Mouse (Mus musculus): ENCODE measurements around the gene Gm20388. TPM values are rescaled to one million over a fixed set of nuclear protein-coding genes. Genes with fewer than 3 reads are reported as not detected.
"Not testable (repeated sequence)": the region's sequence is repeated elsewhere in the genome, so short reads cannot be mapped to it uniquely, and the experiment has no call there.

The Gm20388 gene
- polyA plus RNA-seq, 1 experiment = 18.7 TPM

- DNase-seq = no peak
- Histone ChIP-seq H3K27me3 (ENCODE audit: control insufficient read depth, insufficient read depth, low read length) (no peaks in the 10 kb centered on the region), H3K4me1 (ENCODE audit: control insufficient read depth, insufficient read depth, low read length) (peaks cover 2% of the 10 kb centered on the region; the same call in 1 of the 2 replicates), H3K4me3 (replicated peaks; ENCODE audit: insufficient read depth, low read depth, low read length) (peak overlapping the region; percentile 78), H3K27ac (ENCODE audit: insufficient read depth, low read length) (no peak overlapping the region)
- TF ChIP-seq CTCF (IDR thresholded peaks at IDR 0.05; ENCODE audit: borderline replicate concordance, insufficient read depth, low read depth, low read length) (no peak), POLR2A (IDR thresholded peaks at IDR 0.05; ENCODE audit: borderline replicate concordance, insufficient read depth, low read length) (no peak)
- WGBS = 3% methylated on average over 9 of the region's 9 CpGs
Measured at GRCm38 (mm10) chr8:123514136-123514535, 3603.5 kb downstream of the Gm20388 start.

- no peak for TF ChIP-seq POLR2A (IDR thresholded peaks at IDR 0.05; ENCODE audit: borderline replicate concordance, insufficient read depth, low read length)
- TF ChIP-seq CTCF (IDR thresholded peaks at IDR 0.05; ENCODE audit: borderline replicate concordance, insufficient read depth, low read depth, low read length) = no peak
- H3K27ac ChIP-seq (ENCODE audit: insufficient read depth, low read length) = no peak within 1 kb of the TSS
- DNase-seq = peak; percentile 55 to 61
- 1% methylated on average over 62 of the region's 63 CpGs for WGBS
- H3K27me3 ChIP-seq (ENCODE audit: control insufficient read depth, insufficient read depth, low read length) = no peaks in the 10 kb centered on the region
- peak within 1 kb of the TSS; percentile 78 for H3K4me3 ChIP-seq (replicated peaks; ENCODE audit: insufficient read depth, low read depth, low read length)
- H3K4me1 ChIP-seq (ENCODE audit: control insufficient read depth, insufficient read depth, low read length) = peaks cover 2% of the 10 kb centered on the region; the same call in 1 of the 2 replicates
Measured at GRCm38 (mm10) chr8:123514781-123515539, 3604.3 kb downstream of the Gm20388 start, which contains the start of gene Dbndd1. Dbndd1 (minus strand) TSS chr8:123515463.

GRCm38 (mm10) chr8:123515540-123515897, 3604.9 kb downstream of the Gm20388 start:
- under 1% methylated on average over 11 of the region's 11 CpGs for WGBS
- Histone ChIP-seq H3K27me3 (ENCODE audit: control insufficient read depth, insufficient read depth, low read length) (no peaks in the 10 kb centered on the region), H3K27ac (ENCODE audit: insufficient read depth, low read length) (no peak overlapping the region), H3K4me3 (replicated peaks; ENCODE audit: insufficient read depth, low read depth, low read length) (peak overlapping the region; percentile 78), H3K4me1 (ENCODE audit: control insufficient read depth, insufficient read depth, low read length) (peaks cover 2% of the 10 kb centered on the region; the same call in 1 of the 2 replicates)
- DNase-seq = no peak
- no peak for TF ChIP-seq CTCF (IDR thresholded peaks at IDR 0.05; ENCODE audit: borderline replicate concordance, insufficient read depth, low read depth, low read length)
- no peak for TF ChIP-seq POLR2A (IDR thresholded peaks at IDR 0.05; ENCODE audit: borderline replicate concordance, insufficient read depth, low read length)

GRCm38 (mm10) chr8:123516596-123516995, 3606.0 kb downstream of the Gm20388 start:
- TF ChIP-seq POLR2A (IDR thresholded peaks at IDR 0.05; ENCODE audit: borderline replicate concordance, insufficient read depth, low read length) (no peak), CTCF (IDR thresholded peaks at IDR 0.05; ENCODE audit: borderline replicate concordance, insufficient read depth, low read depth, low read length) (no peak)
- no peaks in the 10 kb centered on the region for H3K27me3 ChIP-seq (ENCODE audit: control insufficient read depth, insufficient read depth, low read length)
- peaks cover 2% of the 10 kb centered on the region; the same call in 1 of the 2 replicates for H3K4me1 ChIP-seq (ENCODE audit: control insufficient read depth, insufficient read depth, low read length)
- WGBS = 48% methylated on average over 2 of the region's 2 CpGs
- H3K4me3 ChIP-seq (replicated peaks; ENCODE audit: insufficient read depth, low read depth, low read length) = no peak overlapping the region
- peak in 1 of 2 experiments; percentile 22 for DNase-seq
- H3K27ac ChIP-seq (ENCODE audit: insufficient read depth, low read length) = no peak overlapping the region

- H3K27ac ChIP-seq (ENCODE audit: insufficient read depth, low read length) = no peak overlapping the region
- peaks cover 2% of the 10 kb centered on the region; the same call in 1 of the 2 replicates for H3K4me1 ChIP-seq (ENCODE audit: control insufficient read depth, insufficient read depth, low read length)
- DNase-seq = no peak
- H3K27me3 ChIP-seq (ENCODE audit: control insufficient read depth, insufficient read depth, low read length) = no peaks in the 10 kb centered on the region
- no peak for TF ChIP-seq CTCF (IDR thresholded peaks at IDR 0.05; ENCODE audit: borderline replicate concordance, insufficient read depth, low read depth, low read length)
- no peak for TF ChIP-seq POLR2A (IDR thresholded peaks at IDR 0.05; ENCODE audit: borderline replicate concordance, insufficient read depth, low read length)
- H3K4me3 ChIP-seq (replicated peaks; ENCODE audit: insufficient read depth, low read depth, low read length) = peak overlapping the region; percentile 35
- WGBS = 26% methylated on average over 10 of the region's 10 CpGs
Measured at GRCm38 (mm10) chr8:123518172-123518571, 3607.5 kb downstream of the Gm20388 start.

- H3K27ac ChIP-seq (ENCODE audit: insufficient read depth, low read length) = no peak within 1 kb of the TSS
- H3K27me3 ChIP-seq (ENCODE audit: control insufficient read depth, insufficient read depth, low read length) = no peaks in the 10 kb centered on the region
- under 1% methylated on average over 20 of the region's 20 CpGs for WGBS
- peaks cover 2% of the 10 kb centered on the region; the same call in 1 of the 2 replicates for H3K4me1 ChIP-seq (ENCODE audit: control insufficient read depth, insufficient read depth, low read length)
- H3K4me3 ChIP-seq (replicated peaks; ENCODE audit: insufficient read depth, low read depth, low read length) = peak within 1 kb of the TSS; percentile 69
- TF ChIP-seq CTCF (IDR thresholded peaks at IDR 0.05; ENCODE audit: borderline replicate concordance, insufficient read depth, low read depth, low read length) = peak; percentile 45; the same call in 1 of the 2 replicates
- peak; percentile 73; the same call in 1 of the 2 replicates for TF ChIP-seq POLR2A (IDR thresholded peaks at IDR 0.05; ENCODE audit: borderline replicate concordance, insufficient read depth, low read length)
- peak; percentile 88 to 92 for DNase-seq
Measured at GRCm38 (mm10) chr8:123518667-123519066, 3608.0 kb downstream of the Gm20388 start, which contains the start of gene Gas8. Gas8 (plus strand) TSS chr8:123518834.

GRCm38 (mm10) chr8:123520048-123520447, 3609.4 kb downstream of the Gm20388 start:
- H3K4me3 ChIP-seq (replicated peaks; ENCODE audit: insufficient read depth, low read depth, low read length); DNase-seq; H3K27ac ChIP-seq (ENCODE audit: insufficient read depth, low read length); H3K27me3 ChIP-seq (ENCODE audit: control insufficient read depth, insufficient read depth, low read length); H3K4me1 ChIP-seq (ENCODE audit: control insufficient read depth, insufficient read depth, low read length): not testable (repeated sequence)
- 93% methylated on average over 1 of the region's 1 CpGs for WGBS
